Mouse (Mus musculus) small intestine, adult 2 months (tissue): ENCODE results near the gene Gatm. TPM values are rescaled to one million over a fixed set of nuclear protein-coding genes. Genes with fewer than 3 reads are reported as not detected.

ENCODE experiments used
- H3K27ac ChIP-seq: fragments of 200-500 bp; 2 replicates; pipeline ENCODE4 v1.5.1; 2012; ENCODE audit warnings: low read depth, low read length, control low read depth, inconsistent platforms; ENCODE audit not compliant: insufficient read depth
- H3K27me3 ChIP-seq: fragments of 200-500 bp; 2 replicates; pipeline ENCODE4 v1.6.1; 2012; ENCODE audit warnings: mild to moderate bottlenecking, moderate library complexity, low read length, inconsistent platforms; ENCODE audit not compliant: control insufficient read depth, insufficient read depth
- H3K36me3 ChIP-seq: fragments of 200-500 bp; 2 replicates; pipeline ENCODE4 v1.6.1; 2012; ENCODE audit warnings: mild to moderate bottlenecking, low read length, control low read depth, inconsistent platforms; ENCODE audit not compliant: control insufficient read depth, insufficient read depth
- H3K4me1 ChIP-seq: fragments of 200-500 bp; 2 replicates; pipeline ENCODE4 v1.6.1; 2012; ENCODE audit warnings: low read length, inconsistent platforms, mixed read lengths; ENCODE audit not compliant: control insufficient read depth, insufficient read depth, insufficient read length
- H3K4me3 ChIP-seq: fragments of 200-500 bp; 2 replicates; pipeline ENCODE4 v1.5.1; 2012; ENCODE audit warnings: low read depth, mild to moderate bottlenecking, control low read depth, inconsistent platforms, low read length, moderate library complexity
- CTCF ChIP-seq: fragments of 200-500 bp; IDR thresholded peaks from 2 replicates; pipeline ENCODE4 v1.5.1; 2012; ENCODE audit warnings: low read depth, mild to moderate bottlenecking, control low read depth, inconsistent platforms, low read length, moderate library complexity, mixed read lengths; ENCODE audit not compliant: insufficient replicate concordance, insufficient read length; ENCODE audit errors: extremely low read depth
- POLR2A ChIP-seq: fragments of 200-500 bp; IDR thresholded peaks from 2 replicates; pipeline ENCODE4 v1.6.1; 2012; ENCODE audit warnings: low read depth, mild to moderate bottlenecking, control low read depth, inconsistent platforms, low read length, moderate library complexity
- WGBS: fragments of 180-500 bp; shearing (Covaris S2); methylation state at CpG from one replicate; pipeline ENCODE4 v1.1.7; 2018; 5-methylcytosine and 5-hydroxymethylcytosine counted together
- polyA plus RNA-seq: library from polyadenylated mRNA; depleted of rRNA; stranded (reverse); fragments of >200 nt; gene quantifications from 2 replicates; pipeline ENCODE4 v1.2.3, GENCODE M21; 2012; rRNA removed

Gatm gene
- polyA plus RNA-seq, 1 experiment: 2.0 TPM

DNA sequence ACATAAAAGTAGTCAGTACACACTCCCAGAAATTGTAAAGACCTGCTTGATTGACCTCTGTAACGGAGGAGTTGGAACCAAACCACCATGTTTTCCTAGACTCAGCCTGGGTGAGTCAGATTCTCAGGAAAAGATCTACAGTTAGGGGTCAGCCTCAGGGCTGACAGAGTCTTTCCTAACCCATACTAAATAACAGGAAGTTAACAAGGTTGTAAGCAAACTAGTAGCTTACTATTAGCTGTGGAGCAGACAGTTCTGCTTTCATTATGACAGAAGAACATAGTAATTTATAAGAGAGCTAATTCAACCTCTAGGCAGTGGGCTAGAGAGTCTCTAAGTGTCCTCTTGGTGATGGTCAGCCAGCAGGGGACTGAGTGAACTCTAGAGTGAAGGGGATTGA is 38.7 kb downstream of the Gatm start:
- Histone ChIP-seq H3K4me1 (no peaks in the 10 kb centered on the region), H3K27me3 (no peaks in the 10 kb centered on the region; the same call in 1 of the 2 replicates), H3K36me3 (no peaks in the 10 kb centered on the region), H3K4me3 (no peak overlapping the region), H3K27ac (no peak overlapping the region)
- WGBS: 68% methylated on average over 1 of the region's 1 CpGs
- TF ChIP-seq CTCF (no peak), POLR2A (no peak)

DNA sequence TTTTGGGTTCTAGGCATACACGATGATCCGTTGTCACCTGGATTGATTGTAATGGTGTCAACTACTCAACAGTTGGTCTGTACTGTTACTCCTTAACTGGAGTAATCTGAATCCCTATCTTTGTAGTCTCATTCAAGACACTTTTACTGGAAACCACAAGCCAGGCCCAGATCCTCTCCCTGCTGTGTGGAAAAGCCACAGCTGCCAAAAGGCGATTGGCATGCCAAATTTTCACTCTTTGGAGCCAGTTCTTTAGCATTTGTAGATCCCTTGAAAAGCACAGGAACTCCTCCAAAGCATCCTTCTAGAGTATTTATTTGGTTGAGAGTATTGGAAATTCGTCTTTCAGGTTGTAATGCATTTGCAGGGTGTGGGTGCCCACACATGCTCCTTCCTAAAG is 39.8 kb downstream of the Gatm start:
- Histone ChIP-seq H3K27ac (no peak overlapping the region), H3K4me3 (no peak overlapping the region), H3K27me3 (no peaks in the 10 kb centered on the region), H3K4me1 (no peaks in the 10 kb centered on the region), H3K36me3 (no peaks in the 10 kb centered on the region)
- WGBS: 69% methylated on average over 4 of the region's 4 CpGs
- no peak for TF ChIP-seq POLR2A
- TF ChIP-seq CTCF: no peak

DNA sequence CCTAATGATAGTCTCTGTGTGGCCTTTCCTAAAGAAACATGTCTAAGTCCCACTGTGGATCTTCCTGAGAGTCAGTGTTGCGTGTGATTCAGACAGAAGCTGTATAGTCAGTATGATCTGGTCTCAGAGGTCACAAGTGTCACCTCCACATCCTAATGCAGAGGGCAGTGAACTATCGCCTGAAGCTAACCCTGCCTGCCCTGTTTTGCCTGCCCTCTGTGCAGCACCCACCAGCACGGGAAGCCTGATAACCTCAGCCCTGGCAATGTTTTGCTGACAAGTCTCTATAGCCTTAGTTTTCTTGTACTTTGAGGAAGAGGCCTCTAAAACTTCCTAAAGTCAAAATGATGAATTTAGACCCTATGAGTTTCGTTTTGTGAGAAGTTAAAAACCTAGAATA is 40.7 kb downstream of the Gatm start:
- Histone ChIP-seq H3K4me3 (no peak overlapping the region), H3K27me3 (no peaks in the 10 kb centered on the region), H3K36me3 (no peaks in the 10 kb centered on the region), H3K27ac (no peak overlapping the region), H3K4me1 (no peaks in the 10 kb centered on the region)
- TF ChIP-seq POLR2A: no peak
- no peak for TF ChIP-seq CTCF
- WGBS: 74% methylated on average over 4 of the region's 4 CpGs

DNA sequence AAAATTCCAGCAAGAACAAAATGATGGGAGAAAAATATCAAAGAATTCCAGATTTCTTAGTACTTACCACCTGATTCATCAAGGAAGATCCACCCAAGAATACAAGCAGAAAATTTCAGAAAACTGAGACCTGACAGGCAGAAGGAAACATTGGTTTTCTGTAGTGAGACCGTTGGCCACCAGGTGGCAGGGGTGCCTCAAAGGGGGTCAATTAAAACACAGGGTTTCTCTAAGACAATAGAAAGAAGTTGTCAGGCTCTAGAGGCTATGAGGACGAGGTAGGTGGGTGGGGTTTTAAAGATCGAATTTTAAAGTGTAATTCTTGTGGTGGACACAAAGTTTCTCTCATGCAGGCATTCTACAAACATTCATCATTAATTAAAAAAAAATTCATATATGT is 41.7 kb downstream of the Gatm start:
- TF ChIP-seq POLR2A (no peak), CTCF (peak; percentile 72; the same call in 1 of the 2 replicates)
- no peak overlapping the region for H3K27ac ChIP-seq
- no peak overlapping the region for H3K4me3 ChIP-seq
- H3K27me3 ChIP-seq: no peaks in the 10 kb centered on the region
- no peaks in the 10 kb centered on the region for H3K4me1 ChIP-seq
- 3% methylated on average over 3 of the region's 3 CpGs for WGBS
- H3K36me3 ChIP-seq: no peaks in the 10 kb centered on the region

DNA sequence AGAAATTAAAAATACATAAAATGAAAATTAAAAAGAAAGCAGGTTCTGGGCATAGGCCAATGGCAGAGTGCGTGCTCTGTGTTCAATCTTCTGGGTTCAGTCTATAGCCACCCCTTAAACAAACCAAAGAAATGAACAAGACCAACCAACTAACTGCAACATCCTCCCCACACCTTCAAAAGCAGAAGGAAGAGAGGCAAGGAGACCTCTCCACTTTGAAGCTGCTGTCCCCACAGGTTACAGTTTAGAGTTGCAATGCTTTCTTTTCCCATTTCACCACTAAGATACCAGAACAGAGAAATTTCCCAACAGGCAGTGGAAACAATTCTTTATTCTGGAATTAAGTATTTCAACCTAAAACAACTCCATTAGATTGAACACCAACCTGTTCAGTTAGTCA is 48.9 kb downstream of the Gatm start:
- Histone ChIP-seq H3K36me3 (no peaks in the 10 kb centered on the region), H3K4me1 (no peaks in the 10 kb centered on the region), H3K27ac (no peak overlapping the region), H3K27me3 (no peaks in the 10 kb centered on the region), H3K4me3 (no peak overlapping the region)
- 93% methylated on average over 1 of the region's 1 CpGs for WGBS
- TF ChIP-seq CTCF (no peak), POLR2A (no peak)

DNA sequence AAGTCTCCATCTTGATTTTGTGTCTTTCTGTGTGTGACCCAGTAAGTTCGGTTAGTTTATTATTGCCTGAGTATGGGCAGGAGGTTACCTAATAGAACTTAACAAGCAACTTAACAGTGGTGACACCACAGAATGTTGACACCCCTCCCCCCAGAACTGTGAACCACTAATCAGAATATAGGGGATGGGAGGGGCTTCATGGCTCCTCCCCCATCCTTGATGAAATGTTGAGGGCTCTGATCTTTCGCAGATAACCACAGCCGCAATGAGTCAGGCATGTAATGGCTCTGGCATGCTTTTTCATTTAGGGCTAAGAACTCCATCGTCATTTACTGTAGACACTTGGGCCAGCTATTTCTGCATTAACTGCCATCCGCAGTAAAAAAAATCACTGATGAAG is 49.9 kb downstream of the Gatm start:
- Histone ChIP-seq H3K4me1 (no peaks in the 10 kb centered on the region), H3K36me3 (no peaks in the 10 kb centered on the region), H3K4me3 (no peak overlapping the region), H3K27ac (no peak overlapping the region), H3K27me3 (no peaks in the 10 kb centered on the region)
- TF ChIP-seq CTCF (no peak), POLR2A (no peak)
- 81% methylated on average over 5 of the region's 5 CpGs for WGBS

DNA sequence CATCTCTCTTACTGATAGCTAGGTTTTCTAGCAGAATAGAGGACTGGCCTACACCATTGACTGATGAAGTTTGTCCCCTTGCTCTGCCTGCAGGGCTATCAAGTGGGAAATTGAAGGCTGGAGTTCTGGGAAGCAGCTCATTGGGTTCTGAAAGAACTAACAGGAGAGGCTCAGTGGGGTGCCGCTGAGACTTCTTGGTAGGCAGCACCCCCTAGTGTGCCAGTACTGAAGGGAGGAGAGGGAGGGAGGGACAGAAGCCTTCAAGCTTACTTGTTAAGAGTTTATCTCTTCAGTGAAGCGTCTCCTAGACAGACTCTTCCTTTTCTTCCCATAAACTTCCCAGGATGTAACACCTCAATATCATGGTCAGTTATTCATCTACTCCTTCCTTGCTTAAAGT is 52.8 kb downstream of the Gatm start:
- TF ChIP-seq POLR2A: no peak
- peak; percentile 51; the same call in 1 of the 2 replicates for TF ChIP-seq CTCF
- H3K4me3 ChIP-seq: no peak overlapping the region
- H3K36me3 ChIP-seq: no peaks in the 10 kb centered on the region

More for the DNA sequence above, 52.8 kb downstream of the Gatm start:
- WGBS: 12% methylated on average over 2 of the region's 2 CpGs
- no peaks in the 10 kb centered on the region for H3K4me1 ChIP-seq
- no peak overlapping the region for H3K27ac ChIP-seq
- H3K27me3 ChIP-seq: no peaks in the 10 kb centered on the region

Other genes starting within 250 kb of the Gatm start
- 3.5 and 9.1 TPM in 2 replicates for gene Shf, start 242.1 kb downstream of the Gatm start, polyA plus RNA-seq
- 44.1 and 116 TPM in 2 replicates for gene Slc28a2, start 184.8 kb downstream of the Gatm start, polyA plus RNA-seq
- gene Gm14085, start 126.4 kb downstream of the Gatm start, polyA plus RNA-seq: 0.08 and 4.2 TPM in 2 replicates
- 8.6 and 9.7 TPM in 2 replicates for gene AA467197, start 25.7 kb upstream of the Gatm start, polyA plus RNA-seq
- gene Slc30a4, start 91.4 kb upstream of the Gatm start, polyA plus RNA-seq: 3.0 and 8.1 TPM in 2 replicates
- 33.3 and 41.8 TPM in 2 replicates for gene Bloc1s6, start 127.2 kb upstream of the Gatm start, polyA plus RNA-seq
- 28.5 and 56.7 TPM in 2 replicates for gene Sqor, start 153.9 kb upstream of the Gatm start, polyA plus RNA-seq